Mouse (Mus musculus): ENCODE measurements at regions not wholly inside any gene's neighbourhood (a gene's known extent, or its start where the extent isn't known, plus 50 kb on each side); places are given as distances from the start of the nearest gene placed in this dataset.

DNA sequence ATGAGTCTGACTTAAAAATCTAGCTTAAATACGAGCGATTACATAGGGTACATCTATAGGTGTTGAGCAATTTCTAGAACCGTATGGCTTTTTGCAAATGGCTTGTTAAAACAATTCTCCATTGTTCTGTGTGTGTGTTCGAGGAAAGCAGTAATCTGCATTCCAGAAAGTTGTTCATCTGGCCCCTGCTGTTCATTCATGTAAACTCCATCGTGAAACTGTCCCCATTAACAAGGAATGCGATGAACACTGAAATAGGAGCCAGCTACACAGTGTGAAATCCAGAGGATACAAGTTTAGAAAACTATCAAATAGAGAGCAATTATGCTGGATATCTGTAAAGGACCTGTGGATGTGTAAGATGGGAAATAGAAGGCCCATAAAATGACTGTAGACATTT lies 250.1 kb downstream of the Hsfy2 start:
- no peak overlapping the region for H3K27ac ChIP-seq (ENCODE audit: insufficient read depth, low read depth, low read length, poor library complexity, severe bottlenecking)
- no peaks in the 10 kb centered on the region for H3K9me3 ChIP-seq (ENCODE audit: control insufficient read depth, insufficient read depth, low read depth, low read length)
- H3K9ac ChIP-seq (ENCODE audit: insufficient read depth, low read depth, low read length, poor library complexity, severe bottlenecking) = no peak overlapping the region
- TF ChIP-seq ZNF384 (IDR thresholded peaks at IDR 0.05; ENCODE audit: low read depth, low read length) (no peak), CHD2 (IDR thresholded peaks at IDR 0.05; ENCODE audit: low read depth, low read length) (no peak), HCFC1 (IDR thresholded peaks at IDR 0.05; ENCODE audit: borderline replicate concordance, insufficient read depth, low read length) (no peak), MAFK (IDR thresholded peaks at IDR 0.05; ENCODE audit: insufficient read depth, low read depth, low read length) (no peak), ZC3H11A (IDR thresholded peaks at IDR 0.05; ENCODE audit: borderline replicate concordance, low read depth, low read length) (no peak)
- H3K36me3 ChIP-seq (ENCODE audit: control insufficient read depth, insufficient read depth, low read length, poor library complexity, severe bottlenecking) = no peaks in the 10 kb centered on the region
- in situ Hi-C loops (cut with MboI; ENCODE audit: low sequenced_read_pairs in 2 of 2, unreplicated experiment in 2 of 2) = no loop called here
- no peak overlapping the region for H3K4me3 ChIP-seq (ENCODE audit: insufficient read depth in 1 of 2, low read depth in 1 of 2, low read length in 2 of 2, poor library complexity in 1 of 2, severe bottlenecking in 1 of 2)
- H3K4me1 ChIP-seq (ENCODE audit: control insufficient read depth in 2 of 2, insufficient read depth in 2 of 2, low read length in 2 of 2, poor library complexity in 1 of 2) = no peaks in the 10 kb centered on the region
- no peak for DNase-seq (ENCODE audit: low read depth, low spot score)

- in situ Hi-C loops (cut with MboI; ENCODE audit: low sequenced_read_pairs in 2 of 2, unreplicated experiment in 2 of 2) = no loop called here
- no peak overlapping the region for H3K27ac ChIP-seq (ENCODE audit: insufficient read depth, low read depth, low read length, poor library complexity, severe bottlenecking)
- H3K9me3 ChIP-seq (ENCODE audit: control insufficient read depth, insufficient read depth, low read depth, low read length) = no peaks in the 10 kb centered on the region
- no peaks in the 10 kb centered on the region for H3K4me1 ChIP-seq (ENCODE audit: control insufficient read depth in 2 of 2, insufficient read depth in 2 of 2, low read length in 2 of 2, poor library complexity in 1 of 2)
- no peak overlapping the region for H3K4me3 ChIP-seq (ENCODE audit: insufficient read depth in 1 of 2, low read depth in 1 of 2, low read length in 2 of 2, poor library complexity in 1 of 2, severe bottlenecking in 1 of 2)
- TF ChIP-seq ZNF384 (IDR thresholded peaks at IDR 0.05; ENCODE audit: low read depth, low read length) = no peak
- TF ChIP-seq ZC3H11A (IDR thresholded peaks at IDR 0.05; ENCODE audit: borderline replicate concordance, low read depth, low read length) = no peak
- no peak for TF ChIP-seq MAFK (IDR thresholded peaks at IDR 0.05; ENCODE audit: insufficient read depth, low read depth, low read length)
- no peak for TF ChIP-seq CHD2 (IDR thresholded peaks at IDR 0.05; ENCODE audit: low read depth, low read length)
- TF ChIP-seq HCFC1 (IDR thresholded peaks at IDR 0.05; ENCODE audit: borderline replicate concordance, insufficient read depth, low read length) = no peak
- no peak for DNase-seq (ENCODE audit: low read depth, low spot score)
- no peak overlapping the region for H3K9ac ChIP-seq (ENCODE audit: insufficient read depth, low read depth, low read length, poor library complexity, severe bottlenecking)
- H3K36me3 ChIP-seq (ENCODE audit: control insufficient read depth, insufficient read depth, low read length, poor library complexity, severe bottlenecking) = no peaks in the 10 kb centered on the region
These were observed 270.9 kb downstream of the Hsfy2 start for GRCm38 (mm10) chr1:56366319-56366718.

DNA sequence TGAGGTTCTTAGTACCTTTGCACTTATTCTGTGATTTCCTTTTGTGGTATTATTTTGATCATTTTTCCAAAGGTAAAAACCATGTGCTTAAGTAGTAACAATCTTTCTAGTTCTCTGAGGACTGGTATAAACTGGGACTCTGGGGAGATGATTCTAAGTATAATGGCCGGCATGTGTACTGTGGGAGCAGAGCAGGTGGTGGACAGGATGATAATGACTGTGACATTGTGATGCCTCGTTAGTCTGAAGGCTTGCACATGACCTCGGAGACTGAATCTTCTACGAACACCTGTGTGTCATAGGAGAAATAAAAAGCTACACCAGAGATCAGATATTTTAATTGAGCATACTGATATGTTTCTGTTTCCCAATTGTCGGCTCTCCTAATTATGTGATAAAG lies 276.4 kb downstream of the Hsfy2 start:
- Histone ChIP-seq H3K4me3 (ENCODE audit: insufficient read depth in 1 of 2, low read depth in 1 of 2, low read length in 2 of 2, poor library complexity in 1 of 2, severe bottlenecking in 1 of 2) (no peak overlapping the region), H3K27ac (ENCODE audit: insufficient read depth, low read depth, low read length, poor library complexity, severe bottlenecking) (no peak overlapping the region), H3K9me3 (ENCODE audit: control insufficient read depth, insufficient read depth, low read depth, low read length) (no peaks in the 10 kb centered on the region), H3K9ac (ENCODE audit: insufficient read depth, low read depth, low read length, poor library complexity, severe bottlenecking) (no peak overlapping the region), H3K4me1 (ENCODE audit: control insufficient read depth in 2 of 2, insufficient read depth in 2 of 2, low read length in 2 of 2, poor library complexity in 1 of 2) (no peaks in the 10 kb centered on the region), H3K36me3 (ENCODE audit: control insufficient read depth, insufficient read depth, low read length, poor library complexity, severe bottlenecking) (no peaks in the 10 kb centered on the region)
- in situ Hi-C loops (cut with MboI; ENCODE audit: low sequenced_read_pairs in 2 of 2, unreplicated experiment in 2 of 2) = no loop called here
- TF ChIP-seq HCFC1 (IDR thresholded peaks at IDR 0.05; ENCODE audit: borderline replicate concordance, insufficient read depth, low read length) (no peak), ZNF384 (IDR thresholded peaks at IDR 0.05; ENCODE audit: low read depth, low read length) (no peak), ZC3H11A (IDR thresholded peaks at IDR 0.05; ENCODE audit: borderline replicate concordance, low read depth, low read length) (no peak), MAFK (IDR thresholded peaks at IDR 0.05; ENCODE audit: insufficient read depth, low read depth, low read length) (no peak), CHD2 (IDR thresholded peaks at IDR 0.05; ENCODE audit: low read depth, low read length) (no peak)
- no peak for DNase-seq (ENCODE audit: low read depth, low spot score)

- no peak for TF ChIP-seq ZC3H11A (IDR thresholded peaks at IDR 0.05; ENCODE audit: borderline replicate concordance, low read depth, low read length)
- no peak for TF ChIP-seq MAFK (IDR thresholded peaks at IDR 0.05; ENCODE audit: insufficient read depth, low read depth, low read length)
- no peak for TF ChIP-seq HCFC1 (IDR thresholded peaks at IDR 0.05; ENCODE audit: borderline replicate concordance, insufficient read depth, low read length)
- no peak for TF ChIP-seq CHD2 (IDR thresholded peaks at IDR 0.05; ENCODE audit: low read depth, low read length)
- no peak for TF ChIP-seq ZNF384 (IDR thresholded peaks at IDR 0.05; ENCODE audit: low read depth, low read length)
- in situ Hi-C loops (cut with MboI; ENCODE audit: low sequenced_read_pairs in 2 of 2, unreplicated experiment in 2 of 2) = no loop called here
- H3K4me1 ChIP-seq (ENCODE audit: control insufficient read depth in 2 of 2, insufficient read depth in 2 of 2, low read length in 2 of 2, poor library complexity in 1 of 2) = no peaks in the 10 kb centered on the region
- no peak for DNase-seq (ENCODE audit: low read depth, low spot score)
- H3K9ac ChIP-seq (ENCODE audit: insufficient read depth, low read depth, low read length, poor library complexity, severe bottlenecking) = no peak overlapping the region
- H3K36me3 ChIP-seq (ENCODE audit: control insufficient read depth, insufficient read depth, low read length, poor library complexity, severe bottlenecking) = no peaks in the 10 kb centered on the region
- H3K4me3 ChIP-seq (ENCODE audit: insufficient read depth in 1 of 2, low read depth in 1 of 2, low read length in 2 of 2, poor library complexity in 1 of 2, severe bottlenecking in 1 of 2) = no peak overlapping the region
- H3K27ac ChIP-seq (ENCODE audit: insufficient read depth, low read depth, low read length, poor library complexity, severe bottlenecking) = no peak overlapping the region
- H3K9me3 ChIP-seq (ENCODE audit: control insufficient read depth, insufficient read depth, low read depth, low read length) = no peaks in the 10 kb centered on the region
These were observed 290.6 kb downstream of the Hsfy2 start for GRCm38 (mm10) chr1:56346638-56347037.

- no peak overlapping the region for H3K4me3 ChIP-seq (ENCODE audit: insufficient read depth in 1 of 2, low read depth in 1 of 2, low read length in 2 of 2, poor library complexity in 1 of 2, severe bottlenecking in 1 of 2)
- in situ Hi-C loops (cut with MboI; ENCODE audit: low sequenced_read_pairs in 2 of 2, unreplicated experiment in 2 of 2) = no loop called here
- DNase-seq (ENCODE audit: low read depth, low spot score) = no peak
These were observed 292.3 kb downstream of the Hsfy2 start for GRCm38 (mm10) chr1:56344952-56345351.

More at GRCm38 (mm10) chr1:56344952-56345351, 292.3 kb downstream of the Hsfy2 start:
- no peaks in the 10 kb centered on the region for H3K36me3 ChIP-seq (ENCODE audit: control insufficient read depth, insufficient read depth, low read length, poor library complexity, severe bottlenecking)
- no peak for TF ChIP-seq HCFC1 (IDR thresholded peaks at IDR 0.05; ENCODE audit: borderline replicate concordance, insufficient read depth, low read length)
- TF ChIP-seq MAFK (IDR thresholded peaks at IDR 0.05; ENCODE audit: insufficient read depth, low read depth, low read length) = no peak
- TF ChIP-seq ZNF384 (IDR thresholded peaks at IDR 0.05; ENCODE audit: low read depth, low read length) = no peak
- TF ChIP-seq ZC3H11A (IDR thresholded peaks at IDR 0.05; ENCODE audit: borderline replicate concordance, low read depth, low read length) = no peak
- TF ChIP-seq CHD2 (IDR thresholded peaks at IDR 0.05; ENCODE audit: low read depth, low read length) = no peak
- H3K9me3 ChIP-seq (ENCODE audit: control insufficient read depth, insufficient read depth, low read depth, low read length) = no peaks in the 10 kb centered on the region
- H3K9ac ChIP-seq (ENCODE audit: insufficient read depth, low read depth, low read length, poor library complexity, severe bottlenecking) = no peak overlapping the region
- H3K27ac ChIP-seq (ENCODE audit: insufficient read depth, low read depth, low read length, poor library complexity, severe bottlenecking) = no peak overlapping the region
- no peaks in the 10 kb centered on the region for H3K4me1 ChIP-seq (ENCODE audit: control insufficient read depth in 2 of 2, insufficient read depth in 2 of 2, low read length in 2 of 2, poor library complexity in 1 of 2)

Data from ES-E14 (cell line).